Mouse (Mus musculus) E14TG2a.4 (cell line): ENCODE data around the gene Il6ra.

ENCODE experiments used
- H3K27me3 ChIP-seq: 2 replicates; pipeline ENCODE4 v1.6.1; 2014; ENCODE audit warnings: low read length, control low read depth; ENCODE audit not compliant: insufficient read depth
- H3K36me3 ChIP-seq: 2 replicates; pipeline ENCODE4 v1.6.1; 2014; ENCODE audit warnings: low read length, control low read depth; ENCODE audit not compliant: insufficient read depth
- H3K4me1 ChIP-seq: replicated peaks from 2 replicates; pipeline ENCODE4 v1.6.1; 2014; ENCODE audit warnings: low read depth, low read length, control low read depth
- H3K4me3 ChIP-seq: replicated peaks from 2 replicates; pipeline ENCODE4 v1.5.1; 2014; ENCODE audit warnings: mild to moderate bottlenecking, low read length
- H3K9me3 ChIP-seq: 2 replicates; pipeline ENCODE4 v1.6.1; 2014; ENCODE audit warnings: low read length, control low read depth
- CTCF ChIP-seq: conservative IDR thresholded peaks from 2 replicates; pipeline ENCODE4 v1.5.1; 2014; ENCODE audit warnings: low read length
- NANOG ChIP-seq: IDR thresholded peaks from 2 replicates; pipeline ENCODE4 v1.6.1; 2014; ENCODE audit warnings: borderline replicate concordance, low read length, mixed read lengths
- POU5F1 ChIP-seq: IDR thresholded peaks from 2 replicates; pipeline ENCODE4 v1.6.1; 2014; ENCODE audit warnings: low read length, borderline replicate concordance

The Il6ra gene

DNA sequence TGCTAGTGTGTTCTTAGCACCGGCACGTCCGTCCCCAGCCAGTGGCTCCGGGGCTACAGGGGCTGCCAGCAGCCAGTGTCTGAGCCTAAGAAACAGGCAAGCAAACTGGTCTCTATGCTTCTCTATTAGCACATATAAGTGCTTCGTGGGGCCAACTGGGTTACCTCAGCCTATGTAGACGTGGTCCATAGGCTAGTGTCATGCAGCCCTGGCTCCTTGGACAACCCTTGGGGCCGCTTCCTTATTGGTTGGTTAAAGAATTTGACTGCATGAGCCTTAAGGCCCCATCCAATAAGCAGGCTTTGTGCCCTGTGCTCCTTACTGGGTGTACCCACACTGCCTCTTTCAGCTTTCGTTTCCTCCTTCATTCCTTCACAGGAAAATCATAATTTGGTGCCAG lies 37.2 kb downstream of the Il6ra start:
- Histone ChIP-seq H3K36me3 (no peaks in the 10 kb centered on the region), H3K4me1 (peaks cover 26% of the 10 kb centered on the region), H3K4me3 (no peak overlapping the region), H3K9me3 (peaks cover 6% of the 10 kb centered on the region), H3K27me3 (peaks cover 3% of the 10 kb centered on the region; the same call in 1 of the 2 replicates)
- no peak for TF ChIP-seq POU5F1
- TF ChIP-seq NANOG, result no peak
- TF ChIP-seq CTCF, result no peak

- TF ChIP-seq POU5F1, result no peak
- TF ChIP-seq CTCF, result no peak
- TF ChIP-seq NANOG, result no peak
- no peak overlapping the region for H3K4me3 ChIP-seq
- H3K36me3 ChIP-seq, result no peaks in the 10 kb centered on the region
- peaks cover 26% of the 10 kb centered on the region for H3K4me1 ChIP-seq
- peaks cover 6% of the 10 kb centered on the region for H3K9me3 ChIP-seq
- peaks cover 3% of the 10 kb centered on the region; the same call in 1 of the 2 replicates for H3K27me3 ChIP-seq
Measured at GRCm38 (mm10) chr3:89875021-89875420, 38.0 kb downstream of the Il6ra start.

- TF ChIP-seq CTCF (no peak), POU5F1 (no peak), NANOG (no peak)
- Histone ChIP-seq H3K4me1 (peaks cover 36% of the 10 kb centered on the region), H3K4me3 (no peak overlapping the region), H3K27me3 (peaks cover 3% of the 10 kb centered on the region; the same call in 1 of the 2 replicates), H3K36me3 (no peaks in the 10 kb centered on the region), H3K9me3 (peaks cover 6% of the 10 kb centered on the region)
Measured at GRCm38 (mm10) chr3:89874076-89874475, 38.9 kb downstream of the Il6ra start.

DNA sequence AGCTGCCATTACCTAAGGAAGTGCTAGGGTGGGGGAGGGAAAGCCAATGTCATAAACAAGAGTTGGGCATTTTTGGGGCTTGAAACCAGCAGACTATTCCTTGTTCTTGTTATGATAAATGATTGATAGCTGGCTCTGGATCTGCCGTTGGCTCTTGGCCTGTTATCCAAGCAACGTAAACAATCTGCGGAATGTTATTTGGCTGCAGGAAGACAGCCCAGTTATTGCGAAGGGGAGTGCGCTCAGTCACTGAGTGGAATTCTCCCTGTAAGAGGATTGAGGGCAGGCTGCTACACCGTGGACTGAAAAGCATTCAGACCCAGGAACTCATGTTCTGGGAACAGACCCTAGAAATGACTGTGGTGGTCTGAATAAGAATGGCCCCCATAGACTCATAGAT lies 40.3 kb downstream of the Il6ra start:
- no peaks in the 10 kb centered on the region for H3K36me3 ChIP-seq
- H3K4me1 ChIP-seq, result peaks cover 48% of the 10 kb centered on the region
- no peak overlapping the region for H3K4me3 ChIP-seq
- no peaks in the 10 kb centered on the region for H3K27me3 ChIP-seq
- TF ChIP-seq NANOG (no peak), POU5F1 (no peak)
- peaks cover 6% of the 10 kb centered on the region for H3K9me3 ChIP-seq

DNA sequence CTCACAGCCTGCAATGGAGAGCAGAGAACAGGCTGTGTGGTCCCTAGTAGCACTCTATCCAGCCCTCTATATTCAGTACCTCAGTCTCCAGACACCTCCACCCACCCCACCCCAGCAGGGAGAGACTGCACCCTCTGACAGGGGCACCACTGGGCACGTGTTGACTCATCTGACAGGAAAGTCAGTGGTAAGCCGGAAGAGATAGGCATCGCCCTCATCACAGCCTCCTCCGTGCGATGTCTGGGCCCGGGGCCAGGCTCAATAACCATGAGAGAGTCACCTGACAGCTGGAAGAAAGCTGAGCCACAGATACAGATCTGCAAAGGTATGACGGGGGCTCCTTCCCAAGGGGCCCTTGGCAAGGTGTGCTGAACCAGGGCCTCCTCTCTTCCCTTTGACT lies 40.8 kb downstream of the Il6ra start:
- Histone ChIP-seq H3K4me3 (no peak overlapping the region), H3K36me3 (no peaks in the 10 kb centered on the region), H3K4me1 (peaks cover 52% of the 10 kb centered on the region), H3K27me3 (no peaks in the 10 kb centered on the region), H3K9me3 (peaks cover 6% of the 10 kb centered on the region)
- TF ChIP-seq CTCF, result no peak

GRCm38 (mm10) chr3:89871339-89871914 lies 41.6 kb downstream of the Il6ra start:
- TF ChIP-seq POU5F1 (no peak), NANOG (no peak), CTCF (no peak)
- no peaks in the 10 kb centered on the region for H3K36me3 ChIP-seq
- H3K4me3 ChIP-seq, result no peak overlapping the region
- no peaks in the 10 kb centered on the region for H3K27me3 ChIP-seq
- H3K9me3 ChIP-seq, result peaks cover 6% of the 10 kb centered on the region
- H3K4me1 ChIP-seq, result peaks cover 57% of the 10 kb centered on the region

DNA sequence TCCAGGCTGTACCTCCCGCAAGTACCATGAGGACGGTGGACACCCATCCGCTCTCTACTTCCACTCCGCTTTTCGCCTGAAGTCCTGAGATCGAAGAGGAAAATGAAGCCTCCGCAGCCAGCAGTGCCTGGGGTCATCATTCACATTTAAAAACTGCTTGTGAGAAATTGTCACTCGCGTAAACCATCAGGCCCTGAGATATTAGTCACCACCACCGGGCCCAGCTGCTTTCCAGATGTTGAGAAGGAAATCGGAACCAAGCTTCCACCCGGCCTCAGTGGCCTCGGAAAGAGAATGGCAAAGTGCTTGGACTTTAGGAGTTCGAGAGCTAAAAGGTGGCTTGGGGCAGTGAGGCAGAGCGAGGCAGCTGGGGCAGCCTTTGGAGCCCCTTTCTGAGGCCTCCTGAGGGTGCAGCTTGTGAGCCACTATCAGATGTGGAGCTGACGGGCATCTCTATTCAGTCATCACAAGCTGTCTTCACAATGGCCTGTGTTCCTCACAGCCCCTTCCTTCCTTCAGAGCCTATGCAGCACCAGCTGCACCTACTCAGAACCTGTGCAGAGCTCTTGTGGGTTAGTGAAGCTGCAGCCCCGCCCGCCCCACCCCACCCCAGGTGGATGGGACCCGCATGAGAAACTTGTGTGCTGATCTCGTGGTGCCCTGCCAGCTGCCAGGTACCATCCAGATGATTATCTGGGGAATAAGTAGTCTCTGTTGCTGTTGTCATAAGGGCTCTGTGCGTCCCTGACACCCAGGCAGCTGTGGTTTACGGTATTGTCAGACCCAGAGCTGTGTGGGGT lies 42.3 kb downstream of the Il6ra start:
- no peaks in the 10 kb centered on the region for H3K27me3 ChIP-seq
- H3K4me1 ChIP-seq, result peaks cover 65% of the 10 kb centered on the region
- H3K36me3 ChIP-seq, result no peaks in the 10 kb centered on the region
- H3K4me3 ChIP-seq, result no peak overlapping the region
- TF ChIP-seq NANOG, result no peak
- no peak for TF ChIP-seq CTCF
- TF ChIP-seq POU5F1, result no peak
- H3K9me3 ChIP-seq, result peaks cover 6% of the 10 kb centered on the region

GRCm38 (mm10) chr3:89869556-89869955 lies 43.4 kb downstream of the Il6ra start:
- TF ChIP-seq POU5F1 (no peak), NANOG (no peak), CTCF (no peak)
- Histone ChIP-seq H3K4me3 (no peak overlapping the region), H3K9me3 (peaks cover 6% of the 10 kb centered on the region), H3K4me1 (peaks cover 76% of the 10 kb centered on the region), H3K36me3 (no peaks in the 10 kb centered on the region), H3K27me3 (no peaks in the 10 kb centered on the region)

GRCm38 (mm10) chr3:89868956-89869355 lies 44.0 kb downstream of the Il6ra start:
- Histone ChIP-seq H3K36me3 (no peaks in the 10 kb centered on the region), H3K9me3 (peaks cover 6% of the 10 kb centered on the region), H3K27me3 (no peaks in the 10 kb centered on the region), H3K4me3 (no peak overlapping the region), H3K4me1 (peaks cover 82% of the 10 kb centered on the region)
- TF ChIP-seq NANOG, result no peak
- no peak for TF ChIP-seq POU5F1
- TF ChIP-seq CTCF, result no peak
